Mouse (Mus musculus) forebrain, embryonic 11.5 days (tissue): Measurements from ENCODE around the gene Uqcrc1. TPM values are rescaled to one million over a fixed set of nuclear protein-coding genes. Genes with fewer than 3 reads are reported as not detected.

ENCODE experiments used
- microRNA counts: library from miRNA; unstranded; fragments of <30 nt; microRNA quantifications from one replicate; lab custom pipeline; 2015
- microRNA-seq: library from miRNA; unstranded; fragments of <30 nt; microRNA quantifications from one replicate; pipeline ENCODE4, GENCODE M21; 2016; ENCODE audit not compliant: insufficient number of aligned reads
- polyA plus RNA-seq: library from polyadenylated mRNA; unstranded; fragments of >200 nt; fragmentation: Nextera tagmentation; extraction: Ambion mirVana; gene quantifications from 2 replicates; pipeline ENCODE4 v1.2.1, GENCODE M21; 2014

Uqcrc1 gene
- polyA plus RNA-seq, 1 experiment from 2014 or later = 395 TPM

MicroRNAs within 50 kb of the gene (microRNA counts, 519-probe panel; counts per million panel counts)
- 31.2 counts per million for microRNA mmu-miR-711 (lab: Ali Mortazavi, UCI)

Small RNA genes lying within 50 kb of the gene (microRNA-seq; reads per million reads assigned to microRNA genes)
- not detected for gene Mir711

Other genes starting within 250 kb of the Uqcrc1 start
- gene Prkar2a, start 247.3 kb upstream of the Uqcrc1 start, polyA plus RNA-seq = 54.1 and 56.8 TPM in 2 replicates
- gene Ip6k2, start 152.8 kb upstream of the Uqcrc1 start, polyA plus RNA-seq = 96.6 and 108 TPM in 2 replicates
- 14.4 and 22.0 TPM in 2 replicates for gene Nckipsd, start 128.3 kb upstream of the Uqcrc1 start, polyA plus RNA-seq
- 6.9 and 9.4 TPM in 2 replicates for gene Celsr3, start 110.3 kb upstream of the Uqcrc1 start, polyA plus RNA-seq
- 12.6 and 12.7 TPM in 2 replicates for gene Slc26a6, start 83.3 kb upstream of the Uqcrc1 start, polyA plus RNA-seq
- not detected in 2 replicates for gene Tmem89, start 22.0 kb upstream of the Uqcrc1 start, polyA plus RNA-seq
- 2.2 and 3.7 TPM in 2 replicates for gene Col7a1, start 17.0 kb downstream of the Uqcrc1 start, polyA plus RNA-seq
- not detected in 2 replicates for gene Ucn2, start 49.4 kb downstream of the Uqcrc1 start, polyA plus RNA-seq
- 12.5 and 12.8 TPM in 2 replicates for gene Pfkfb4, start 55.1 kb downstream of the Uqcrc1 start, polyA plus RNA-seq
- gene Shisa5, start 101.9 kb downstream of the Uqcrc1 start, polyA plus RNA-seq = 30.4 and 33.9 TPM in 2 replicates
- 5.9 and 8.2 TPM in 2 replicates for gene Trex1, start 123.1 kb downstream of the Uqcrc1 start, polyA plus RNA-seq
- 28.1 and 32.1 TPM in 2 replicates for gene Atrip, start 137.5 kb downstream of the Uqcrc1 start, polyA plus RNA-seq
- 13.2 and 17.4 TPM in 2 replicates for gene Ccdc51, start 145.9 kb downstream of the Uqcrc1 start, polyA plus RNA-seq
- 671 and 746 TPM in 2 replicates for gene Tma7, start 146.0 kb downstream of the Uqcrc1 start, polyA plus RNA-seq
- gene Plxnb1, start 158.8 kb downstream of the Uqcrc1 start, polyA plus RNA-seq = 27.3 and 28.3 TPM in 2 replicates
- gene Fbxw21, start 225.4 kb downstream of the Uqcrc1 start, polyA plus RNA-seq = not detected in 2 replicates